9 mouse cellular contexts compared by ENCODE assay signal in genomic region chr17:48002486-48002885, GRCm38 (mm10). TPM values are rescaled to one million over a fixed set of nuclear protein-coding genes. Genes with fewer than 3 reads are reported as not detected.
DNase-seq lines count a peak whose midpoint lies in the region; ATAC-seq and TF ChIP-seq lines count a peak whose summit lies in the region.
"Had no signal": no experiment of that assay in that cellular context is flagged by ENCODE, and none has a peak within 500 bp of the region (broad histone marks: within the 10 kb centered on the region; RNA-seq: fewer than 3 reads in every experiment).

No protein-coding gene starts in this region.

- ATAC-seq in heart, embryonic 14.5 days (ENCODE audit: insufficient number of reproducible peaks, insufficient read depth, low FRiP score, low read depth): no peak
- ATAC-seq in forebrain, embryonic 15.5 days (replicated peaks): 0 out of 2 replicates have a peak, but pooled peaks have one; percentile 20

- no peak overlapping the region for H3ac ChIP-seq in myocyte (ENCODE audit: control insufficient read depth, insufficient read length)

- peak overlapping the region; percentile 88 for H3K4me2 ChIP-seq in heart, embryonic 14.5 days (ENCODE audit: low read length)
- peak overlapping the region; percentile 54 for H3K4me2 ChIP-seq in forebrain, embryonic 15.5 days (replicated peaks)
- H3K4me2 ChIP-seq in myocyte (ENCODE audit: low read depth): peak overlapping the region; percentile 88

- H3K27me3 ChIP-seq in heart, embryonic 14.5 days (ENCODE audit: control insufficient read depth, insufficient read depth, low read length): no peaks in the 10 kb centered on the region
- H3K27me3 ChIP-seq in forebrain, embryonic 15.5 days: no peaks in the 10 kb centered on the region
- H3K27me3 ChIP-seq in myocyte (ENCODE audit: control insufficient read depth, insufficient read depth, insufficient read length): no peaks in the 10 kb centered on the region

- H3K4me3 ChIP-seq in heart, embryonic 14.5 days (ENCODE audit: control insufficient read depth in 1 of 2, insufficient read depth in 1 of 2, low read depth in 1 of 2, low read length in 2 of 2): peak overlapping the region; percentile 42; a peak in 2 of 4 replicates
- H3K4me3 ChIP-seq in forebrain, embryonic 15.5 days: no peak overlapping the region
- H3K4me3 ChIP-seq in myocyte: peak overlapping the region; percentile 23

- no peaks in the 10 kb centered on the region for H3K79me2 ChIP-seq in myocyte (ENCODE audit: control insufficient read depth, insufficient read depth)

- H3K27ac ChIP-seq in heart, embryonic 14.5 days (replicated peaks in 1 of 2; ENCODE audit: control insufficient read depth in 1 of 2, insufficient read depth in 1 of 2, low read depth in 2 of 2, low read length in 2 of 2): peak overlapping the region in 1 of 2 experiments; percentile 87; a peak in 3 of 4 replicates
- H3K27ac ChIP-seq in forebrain, embryonic 15.5 days (replicated peaks): no peak overlapping the region; the same call in 1 of the 2 replicates

- peak overlapping the region; percentile 74 for H3K9ac ChIP-seq in heart, embryonic 14.5 days (ENCODE audit: low read length)
- H3K9ac ChIP-seq in forebrain, embryonic 15.5 days (replicated peaks): peak overlapping the region; percentile 39; the same call in 1 of the 2 replicates

- DNase-seq in heart, postnatal 10 days: no peak
- peak; percentile 41 for DNase-seq in kidney, postnatal 10 days
- no peak for DNase-seq in thymus, postnatal 0 days (ENCODE audit: low spot score)
- no peak for DNase-seq in spleen, adult 18-20 months
- no peak for DNase-seq in frontal cortex, postnatal 25 days (ENCODE audit: low spot score in 2 of 2)

- intact Hi-C loops in heart, postnatal 10 days (cut with DNase I): no loop called here

- WGBS in heart, embryonic 14.5 days: 66% methylated on average over 4 of the region's 4 CpGs
- WGBS in forebrain, embryonic 15.5 days: 68% methylated on average over 4 of the region's 4 CpGs

- no peak for TF ChIP-seq POLR2A in myocyte (IDR thresholded peaks at IDR 0.05; ENCODE audit: insufficient read length, low read depth)

- no peaks in the 10 kb centered on the region for H3K9me3 ChIP-seq in heart, embryonic 14.5 days (ENCODE audit: control insufficient read depth, low read length)
- H3K9me3 ChIP-seq in forebrain, embryonic 15.5 days: no peaks in the 10 kb centered on the region

- peaks cover 27 to 44% of the 10 kb centered on the region in 2 experiments for H3K4me1 ChIP-seq in heart, embryonic 14.5 days (ENCODE audit: control insufficient read depth in 2 of 2, insufficient read depth in 2 of 2, low read length in 2 of 2)
- peaks cover 5% of the 10 kb centered on the region for H3K4me1 ChIP-seq in forebrain, embryonic 15.5 days

- no peaks in the 10 kb centered on the region for H3K36me3 ChIP-seq in heart, embryonic 14.5 days (ENCODE audit: control insufficient read depth, insufficient read depth, low read length)
- H3K36me3 ChIP-seq in forebrain, embryonic 15.5 days: no peaks in the 10 kb centered on the region
- no peaks in the 10 kb centered on the region for H3K36me3 ChIP-seq in myocyte (ENCODE audit: control insufficient read depth, insufficient read depth)

TF ChIP-seq in myocyte, 11 proteins besides CTCF, POLR2A, EP300 and RAD21:
- no peak for TF ChIP-seq E2F4 (IDR thresholded peaks at IDR 0.05; ENCODE audit: insufficient read depth)
- TF ChIP-seq CEBPB (IDR thresholded peaks at IDR 0.05; ENCODE audit: insufficient read depth, poor library complexity, severe bottlenecking): no peak
- no peak for TF ChIP-seq USF1 (IDR thresholded peaks at IDR 0.05; ENCODE audit: low read depth)
- TF ChIP-seq TCF12 (IDR thresholded peaks at IDR 0.05; ENCODE audit: insufficient read depth, poor library complexity, severe bottlenecking): no peak
- TF ChIP-seq MYOD1 (IDR thresholded peaks at IDR 0.05; ENCODE audit: control insufficient read depth in 1 of 3, insufficient read length in 2 of 3, low read depth in 2 of 3): no peak
- TF ChIP-seq REST (IDR thresholded peaks at IDR 0.05; ENCODE audit: insufficient read depth, insufficient read length): no peak
- TF ChIP-seq MYOG (IDR thresholded peaks at IDR 0.05; ENCODE audit: control insufficient read depth in 1 of 3, insufficient read depth in 1 of 3, insufficient read length in 2 of 3, low read depth in 2 of 3): no peak
- no peak for TF ChIP-seq POLR2AphosphoS2 (IDR thresholded peaks at IDR 0.05; ENCODE audit: insufficient read length, low read depth)
- no peak for TF ChIP-seq SRF (IDR thresholded peaks at IDR 0.05; ENCODE audit: control insufficient read depth, insufficient read length, low read depth)
- no peak for TF ChIP-seq TCF3 (IDR thresholded peaks at IDR 0.05; ENCODE audit: insufficient read length, low read depth)
- TF ChIP-seq MAX (IDR thresholded peaks at IDR 0.05; ENCODE audit: low read depth): no peak

RNA-seq across cellular contexts. Expression of gene 1700122O11Rik, which starts 35.6 kb away (rescaled TPM):
- not detected in 2 replicates for polyA plus RNA-seq in heart, embryonic 14.5 days (2014; fragmentation: Nextera tagmentation; extraction: Ambion mirVana)
- not detected for total RNA-seq in heart, postnatal 10 days (2021)
- not detected in 2 replicates for polyA plus RNA-seq in forebrain, embryonic 15.5 days (2015; fragmentation: Nextera tagmentation; extraction: Ambion mirVana)
- not detected for polyA plus RNA-seq in myocyte (2012; fragmentation: generic; extraction: Trizol)
- not detected in 2 replicates for polyA plus RNA-seq in thymus, postnatal 0 days (2015; fragmentation: Nextera tagmentation; extraction: Ambion mirVana)
- polyA plus RNA-seq: CD4-positive, CD25-positive, alpha-beta regulatory T cell, adult 4 months had no signal
